Mouse (Mus musculus): ENCODE measurements at regions not wholly inside any gene's neighbourhood (a gene's known extent, or its start where the extent isn't known, plus 50 kb on each side); places are given as distances from the start of the nearest gene placed in this dataset.

DNA sequence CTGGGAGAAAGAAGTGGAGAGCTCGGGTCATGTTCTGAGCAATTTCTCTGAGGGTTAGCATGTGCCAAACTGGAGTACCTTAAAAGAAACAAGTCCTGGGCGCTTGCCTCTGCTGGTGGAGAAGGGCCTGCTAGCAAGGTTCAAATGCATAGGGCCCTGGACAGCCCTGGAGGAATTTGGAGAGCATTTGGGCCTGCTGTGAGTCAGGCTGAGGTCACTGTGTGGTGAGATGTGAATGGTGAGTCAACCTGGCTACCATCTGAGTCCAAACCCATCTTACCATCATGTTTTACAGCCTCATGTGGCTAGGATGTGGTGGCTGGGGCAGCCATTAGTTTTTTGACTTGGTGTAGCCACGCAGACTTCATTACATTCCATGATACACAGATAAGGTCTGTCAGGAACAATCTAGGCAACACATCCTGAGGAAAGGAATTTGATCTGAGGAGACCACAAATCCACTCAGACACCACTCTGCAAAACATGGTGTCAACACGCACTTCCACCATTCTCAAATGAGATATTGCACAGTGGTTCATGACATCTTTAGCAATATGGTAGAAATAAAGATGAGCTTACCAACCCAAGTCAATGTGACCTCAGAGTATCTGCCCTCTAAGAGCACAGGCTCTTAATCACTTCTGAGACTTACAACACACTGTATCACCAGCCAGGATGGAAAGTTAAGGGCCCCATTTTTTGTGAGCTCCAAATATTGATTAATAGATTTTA is 83.1 kb downstream of the Thbs2 start:
- no peak for DNase-seq
- Histone ChIP-seq H3K27ac (no peak overlapping the region), H3K4me3 (no peak overlapping the region)
- intact Hi-C loops (cut with DNase I), result no loop called here
- no peak for TF ChIP-seq CTCF (IDR thresholded peaks at IDR 0.05)

DNA sequence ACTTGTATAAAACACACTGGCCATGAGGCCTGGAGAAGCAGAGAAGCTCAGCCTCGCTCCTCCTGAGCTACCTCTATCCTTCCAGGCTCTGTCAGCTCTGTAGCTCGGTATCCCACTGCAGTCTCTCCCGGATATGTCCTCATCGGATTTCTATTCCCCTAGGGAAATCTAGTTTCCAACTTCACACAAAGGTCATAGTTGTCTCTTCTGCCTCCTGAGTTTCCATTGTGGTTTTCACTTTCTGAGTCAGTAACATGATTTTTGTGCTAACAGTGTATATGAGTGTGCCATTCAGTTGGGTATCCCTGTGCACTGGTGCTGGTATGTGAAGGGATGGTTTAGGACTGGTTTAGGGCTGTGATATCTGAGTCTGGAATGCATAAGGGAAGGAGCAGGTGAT is 85.2 kb downstream of the Thbs2 start:
- H3K27ac ChIP-seq, result no peak overlapping the region
- H3K4me3 ChIP-seq, result no peak overlapping the region
- no peak for TF ChIP-seq CTCF (IDR thresholded peaks at IDR 0.05)
- intact Hi-C loops (cut with DNase I), result no loop called here
- no peak for DNase-seq

DNA sequence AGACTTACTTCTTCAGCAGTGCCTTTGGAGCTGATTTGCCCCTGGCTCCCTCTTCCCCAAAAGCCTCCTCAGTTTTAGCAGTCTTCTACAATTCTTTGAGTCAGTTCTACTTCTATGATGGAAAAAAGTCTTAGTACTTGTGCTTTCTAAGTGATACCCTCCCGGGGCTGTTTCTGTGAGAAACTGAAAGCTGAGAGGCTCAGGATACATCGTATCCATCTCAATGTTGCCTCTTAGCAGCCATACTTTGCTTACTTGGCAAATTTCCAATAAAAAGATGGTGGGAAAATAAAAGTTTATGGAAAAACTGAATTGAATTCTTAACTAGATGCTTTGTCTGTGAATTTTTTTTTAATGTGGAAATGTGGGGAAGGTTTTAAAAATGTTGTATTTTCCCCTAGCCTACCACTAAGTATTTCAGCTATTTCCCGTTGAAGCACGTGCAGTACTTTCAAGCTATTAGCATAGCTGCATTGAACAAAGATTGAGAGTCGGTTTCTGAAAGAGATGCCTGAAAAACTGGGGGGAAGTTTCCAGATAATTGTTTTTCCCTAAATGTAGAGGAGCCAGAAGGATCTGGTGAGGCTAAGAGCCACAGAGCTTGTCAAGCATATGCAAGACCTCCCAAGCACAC is 87.6 kb downstream of the Thbs2 start:
- Histone ChIP-seq H3K27ac (no peak overlapping the region), H3K4me3 (no peak overlapping the region)
- TF ChIP-seq CTCF (IDR thresholded peaks at IDR 0.05), result no peak
- DNase-seq, result no peak
- intact Hi-C loops (cut with DNase I), result no loop called here

DNA sequence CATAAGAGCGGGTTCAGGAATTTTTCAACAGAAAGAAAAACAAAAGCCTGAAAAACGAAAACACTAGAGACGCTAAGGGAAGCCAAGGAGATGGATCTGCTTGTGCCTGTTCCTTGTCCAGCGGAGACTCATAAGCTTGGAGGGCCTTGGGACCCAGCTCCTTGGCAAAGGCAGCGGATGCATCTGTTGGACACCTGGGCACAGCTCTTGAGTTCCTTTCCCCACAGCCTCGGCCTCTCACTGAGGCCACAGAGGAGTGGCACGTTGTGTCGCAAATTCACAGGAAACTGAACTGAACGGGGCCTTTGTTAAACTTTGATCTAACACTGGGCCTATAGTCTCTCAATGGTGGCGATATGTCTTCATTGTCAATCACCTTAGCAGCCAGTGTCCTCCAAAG is 94.4 kb downstream of the Thbs2 start:
- intact Hi-C loops (cut with DNase I), result no loop called here
- DNase-seq, result peak; percentile 36

DNA sequence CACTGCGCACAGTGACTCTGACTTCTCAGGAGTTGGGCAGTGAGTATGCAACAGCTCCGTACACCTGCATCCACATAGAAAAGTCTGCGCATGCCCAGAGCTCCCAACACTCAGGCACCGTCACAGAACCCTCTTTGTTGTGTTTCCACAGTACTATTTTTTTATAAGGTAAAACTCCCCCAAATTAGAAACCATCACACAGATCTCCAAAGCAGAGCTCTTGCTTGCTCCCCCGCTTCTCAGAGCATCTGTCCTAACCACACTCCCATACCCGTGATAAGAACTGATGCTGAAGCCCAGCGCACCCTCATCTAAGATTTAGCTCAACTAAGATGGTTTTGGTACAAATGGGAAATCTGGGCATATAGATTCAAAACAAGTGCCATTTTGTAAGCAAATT is 97.6 kb downstream of the Thbs2 start:
- H3K4me3 ChIP-seq, result no peak overlapping the region
- no peak overlapping the region for H3K27ac ChIP-seq
- TF ChIP-seq CTCF (IDR thresholded peaks at IDR 0.05), result no peak
- intact Hi-C loops (cut with DNase I), result no loop called here
- no peak for DNase-seq

More for the DNA sequence above, 94.4 kb downstream of the Thbs2 start:
- Histone ChIP-seq H3K4me3 (no peak overlapping the region), H3K27ac (no peak overlapping the region)
- TF ChIP-seq CTCF (IDR thresholded peaks at IDR 0.05), result no peak

DNA sequence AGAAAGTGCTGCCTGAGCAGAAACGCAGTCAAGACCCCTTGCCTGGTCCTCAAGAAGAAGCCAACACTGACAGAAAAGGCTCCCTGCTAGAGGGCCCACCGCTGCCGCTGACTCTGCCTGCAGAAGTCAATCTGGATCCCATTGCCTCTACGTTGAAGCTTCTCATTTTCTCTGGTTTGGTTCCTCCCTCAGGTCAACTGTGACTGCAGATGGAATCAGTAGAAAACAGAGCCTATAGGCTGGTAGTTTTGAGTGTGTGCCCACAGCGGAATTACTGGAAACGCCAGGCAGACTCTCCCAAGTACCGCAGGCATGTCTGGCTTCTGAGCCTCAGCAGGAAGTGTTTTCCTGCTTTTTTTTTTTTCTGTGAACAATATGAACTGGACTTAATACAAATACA is 98.5 kb downstream of the Thbs2 start:
- DNase-seq, result peak; percentile 28
- Histone ChIP-seq H3K27ac (no peak overlapping the region), H3K4me3 (no peak overlapping the region)
- TF ChIP-seq CTCF (IDR thresholded peaks at IDR 0.05), result no peak
- intact Hi-C loops (cut with DNase I), result no loop called here

DNA sequence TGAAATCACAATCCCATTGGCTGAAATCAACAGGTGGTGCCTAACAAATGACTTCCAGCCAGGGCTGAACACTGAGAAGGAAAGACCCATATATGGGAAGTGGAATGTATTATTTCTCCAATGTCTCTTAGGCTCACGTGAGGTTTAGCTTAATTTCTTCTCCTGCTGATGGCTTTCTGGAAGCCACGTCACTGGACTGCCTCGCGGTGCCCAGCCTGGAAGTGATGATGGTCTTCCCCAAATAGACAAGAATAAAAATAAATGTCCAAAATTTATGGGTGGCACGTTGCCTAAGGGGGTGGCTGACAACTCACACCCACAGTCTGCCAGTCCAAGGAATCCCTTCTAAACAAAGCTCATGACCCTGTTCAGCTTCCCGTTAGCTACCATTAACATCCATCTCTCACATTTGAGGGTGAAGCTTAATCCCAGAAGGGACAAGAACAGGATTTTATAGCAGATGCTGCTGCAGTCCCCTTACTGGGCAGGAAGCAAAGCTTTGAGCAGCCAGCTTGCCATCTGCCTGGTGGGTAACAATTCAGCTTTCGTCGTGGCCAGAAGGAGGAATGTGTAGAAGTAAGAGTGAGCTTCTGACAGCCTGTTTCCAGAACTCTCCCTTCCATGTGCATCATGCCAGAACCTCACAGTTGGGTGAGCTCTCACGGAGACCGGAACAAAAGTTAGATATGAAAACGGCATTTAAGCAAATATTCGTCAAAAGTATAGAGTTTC is 105.8 kb downstream of the Thbs2 start:
- intact Hi-C loops (cut with DNase I), result no loop called here
- Histone ChIP-seq H3K4me3 (no peak overlapping the region), H3K27ac (no peak overlapping the region)
- no peak for DNase-seq
- no peak for TF ChIP-seq CTCF (IDR thresholded peaks at IDR 0.05)

DNA sequence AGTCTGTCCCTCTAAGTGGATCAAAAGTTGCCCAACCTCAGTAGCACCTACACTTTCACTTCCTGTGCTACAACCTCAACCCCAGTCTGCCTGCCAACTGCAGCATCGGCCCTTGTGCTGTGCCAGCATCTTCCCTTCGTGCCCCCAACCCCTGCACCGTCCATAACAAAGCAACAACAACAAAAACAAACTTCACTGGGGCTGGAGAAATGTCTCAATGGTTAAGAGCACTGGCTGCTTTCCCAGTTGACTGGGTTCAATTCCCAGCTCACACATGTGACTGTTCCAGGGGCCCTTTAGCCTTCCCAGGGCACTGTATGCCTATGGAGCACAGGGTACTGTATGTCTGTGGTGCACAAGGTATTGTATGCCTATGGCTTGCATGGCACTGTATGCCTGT is 114.4 kb downstream of the Thbs2 start:
- DNase-seq, result no peak
- no peak overlapping the region for H3K27ac ChIP-seq
- no peak overlapping the region for H3K4me3 ChIP-seq
- intact Hi-C loops (cut with DNase I), result no loop called here
- TF ChIP-seq CTCF (IDR thresholded peaks at IDR 0.05), result no peak

DNA sequence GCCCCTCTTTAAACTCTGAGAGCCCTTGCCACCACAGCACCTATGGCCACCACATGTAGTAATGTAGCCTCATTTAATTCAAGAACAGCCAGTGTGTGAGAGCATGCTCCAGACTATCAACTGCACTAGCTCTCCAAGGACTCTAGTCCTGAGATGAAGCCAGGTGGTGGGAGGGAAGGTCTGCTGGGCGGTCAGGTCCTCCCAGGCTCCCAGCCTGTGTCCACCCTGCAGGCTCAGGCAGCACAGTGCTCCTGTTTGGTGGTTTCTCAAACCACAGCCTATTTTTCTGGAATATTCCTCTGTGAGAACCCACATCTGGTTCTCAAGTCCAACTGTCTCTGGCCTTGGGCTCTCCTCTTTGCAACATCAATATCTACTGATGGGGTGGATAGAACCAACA is 115.3 kb downstream of the Thbs2 start:
- TF ChIP-seq CTCF (IDR thresholded peaks at IDR 0.05), result no peak
- intact Hi-C loops (cut with DNase I), result no loop called here
- Histone ChIP-seq H3K27ac (no peak overlapping the region), H3K4me3 (no peak overlapping the region)
- no peak for DNase-seq

DNA sequence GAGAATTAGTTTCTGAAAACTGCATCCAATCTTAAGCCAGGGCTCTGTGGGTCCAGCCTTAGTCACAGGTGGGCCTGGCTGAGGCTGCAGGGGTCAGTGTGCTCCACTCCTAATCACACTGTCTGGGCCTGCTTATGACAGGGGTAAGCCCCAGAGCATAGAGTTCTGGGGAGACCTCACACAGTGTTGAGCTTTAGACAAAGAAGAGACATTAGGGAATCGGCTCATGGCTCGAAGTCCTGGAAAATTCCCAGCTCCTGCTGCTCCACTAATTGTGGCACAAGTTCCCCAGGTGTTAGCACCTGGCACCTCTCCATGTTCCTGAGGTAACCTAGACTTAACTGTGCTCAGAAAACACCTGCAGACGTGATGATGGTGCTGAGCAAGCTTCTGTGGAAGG is 115.8 kb downstream of the Thbs2 start:
- no peak overlapping the region for H3K4me3 ChIP-seq
- DNase-seq, result no peak
- TF ChIP-seq CTCF (IDR thresholded peaks at IDR 0.05), result no peak
- intact Hi-C loops (cut with DNase I), result no loop called here
- H3K27ac ChIP-seq, result no peak overlapping the region

DNA sequence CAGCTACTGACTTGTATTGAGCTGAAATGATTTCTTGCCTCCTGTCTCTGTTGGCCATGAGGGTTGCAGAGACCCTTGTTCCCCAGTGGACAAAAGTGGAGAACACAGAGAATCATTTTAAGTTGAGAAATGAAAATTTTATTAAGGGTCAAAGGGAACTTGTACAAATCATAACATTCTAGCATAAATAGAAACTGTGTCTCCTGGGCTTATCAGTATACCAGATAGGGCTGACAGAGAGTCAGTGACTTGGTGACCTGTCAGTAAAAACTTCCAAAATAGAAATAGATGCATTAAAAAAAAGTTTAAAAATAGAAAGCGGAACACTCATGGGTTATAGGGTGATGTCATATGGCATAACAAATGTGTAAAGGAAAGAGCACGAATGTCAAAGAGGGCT is 117.9 kb downstream of the Thbs2 start:
- no peak overlapping the region for H3K4me3 ChIP-seq
- no peak overlapping the region for H3K27ac ChIP-seq
- intact Hi-C loops (cut with DNase I), result no loop called here
- no peak for TF ChIP-seq CTCF (IDR thresholded peaks at IDR 0.05)
- DNase-seq, result no peak

DNA sequence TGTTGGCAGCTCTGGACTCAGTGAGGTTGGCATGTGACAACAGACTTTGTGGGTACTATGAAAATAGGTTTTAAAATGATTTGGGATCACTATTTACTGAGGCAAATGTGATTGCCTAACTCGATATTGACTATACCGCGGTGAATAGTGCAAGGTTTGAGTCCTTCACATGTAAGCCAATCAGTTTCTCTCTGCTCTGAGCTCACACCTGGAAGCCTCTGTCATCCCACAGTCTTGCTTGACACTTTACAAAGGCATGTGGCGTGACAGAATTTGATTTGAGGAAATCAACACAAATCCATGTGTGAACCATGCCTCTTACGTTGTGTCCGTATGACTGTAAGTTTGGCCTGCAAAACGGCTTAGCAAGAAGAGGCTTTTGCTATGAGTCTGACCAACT is 122.9 kb downstream of the Thbs2 start:
- H3K27ac ChIP-seq, result no peak overlapping the region
- intact Hi-C loops (cut with DNase I), result no loop called here
- no peak for TF ChIP-seq CTCF (IDR thresholded peaks at IDR 0.05)
- no peak overlapping the region for H3K4me3 ChIP-seq
- no peak for DNase-seq

DNA sequence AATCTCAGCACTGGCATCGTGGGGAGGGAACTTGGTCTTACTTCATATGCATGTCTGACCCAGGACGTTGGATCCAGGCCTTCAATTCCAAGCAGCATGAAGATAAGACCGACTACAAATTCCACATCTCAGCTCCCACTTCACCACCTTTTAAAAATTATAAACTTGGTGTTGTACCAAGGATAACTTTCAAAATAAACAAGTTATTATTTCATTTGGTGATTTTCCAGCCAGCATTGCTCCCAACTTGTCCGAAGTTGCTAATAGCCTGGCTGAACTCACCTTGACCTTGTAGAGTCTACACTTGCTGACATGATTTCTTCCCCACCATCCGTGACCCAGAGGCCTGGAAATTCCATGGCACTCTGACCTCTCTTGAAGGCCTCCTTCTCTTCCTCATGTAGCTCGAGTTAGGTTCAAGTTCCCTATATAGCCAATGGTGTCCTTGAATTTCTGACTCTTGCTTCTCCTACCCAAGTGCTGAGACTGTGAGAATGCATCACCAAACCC is 123.7 kb downstream of the Thbs2 start:
- Histone ChIP-seq H3K27ac (no peak overlapping the region; the same call in 1 of the 2 replicates), H3K4me3 (no peak overlapping the region)
- TF ChIP-seq CTCF (IDR thresholded peaks at IDR 0.05), result no peak
- DNase-seq, result no peak
- intact Hi-C loops (cut with DNase I), result no loop called here

Measured in gastrocnemius, adult 2 months (tissue).